Mouse (Mus musculus): ENCODE results near the gene Tecrl. TPM values are rescaled to one million over a fixed set of nuclear protein-coding genes. Genes with fewer than 3 reads are reported as not detected.

Tecrl gene
- total RNA-seq (2021) = under 1 TPM in 1 of 2 experiments, not detected in 1; 0.23 TPM

DNA sequence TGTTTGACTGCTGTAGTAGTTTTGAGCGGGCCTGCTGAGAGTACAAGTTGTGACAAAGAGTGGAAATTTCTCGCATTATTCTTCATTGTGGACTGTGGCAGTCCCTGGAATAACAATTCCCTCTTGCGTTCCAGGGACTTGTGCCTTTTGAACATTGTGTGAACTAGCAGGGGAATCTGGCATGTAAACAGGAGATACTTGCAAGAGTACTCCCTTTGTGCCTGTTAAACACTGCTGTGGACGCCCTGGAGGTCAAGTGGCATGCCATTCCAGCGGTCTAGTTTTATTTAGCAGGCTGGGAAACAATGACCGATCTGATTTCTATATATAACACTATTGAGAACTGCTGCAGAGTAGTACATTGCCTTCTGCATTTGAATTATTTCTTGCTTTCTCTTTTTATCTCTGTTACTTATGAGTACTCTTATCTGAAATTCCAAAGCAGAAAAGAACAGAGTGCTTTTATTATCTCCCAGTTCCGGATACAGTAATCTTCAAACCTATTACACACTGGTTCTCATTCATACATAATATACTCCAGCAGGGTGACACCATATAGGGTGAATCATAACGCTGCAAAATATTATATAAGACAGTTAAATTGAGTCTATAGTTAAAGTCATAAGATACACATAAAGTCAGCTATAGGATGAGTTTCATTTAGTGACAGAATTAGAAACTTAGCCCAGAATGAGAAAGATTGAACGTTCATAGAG, at the start of gene Tecrl:
TSS of gene Tecrl (minus strand) at position 350 of the 716 bp plus-strand sequence.
- intact Hi-C loops (cut with DNase I) = no loop called here
- no peak for DNase-seq (ENCODE audit: low spot score in 2 of 2)

GRCm38 (mm10) chr5:83385021-83385420, 30.0 kb upstream of the Tecrl start:
- intact Hi-C loops (cut with DNase I) = no loop called here
- DNase-seq (ENCODE audit: low spot score in 2 of 2) = no peak

GRCm38 (mm10) chr5:83351615-83352014, 3.4 kb downstream of the Tecrl start:
- DNase-seq (ENCODE audit: low spot score in 2 of 2) = no peak
- intact Hi-C loops (cut with DNase I) = no loop called here

- intact Hi-C loops (cut with DNase I) = no loop called here
Measured at GRCm38 (mm10) chr5:83339144-83339543, 15.9 kb downstream of the Tecrl start.

GRCm38 (mm10) chr5:83267148-83267776, 87.7 kb downstream of the Tecrl start:
- DNase-seq (ENCODE audit: low spot score in 2 of 2) = no peak
- intact Hi-C loops (cut with DNase I) = no loop called here

More at GRCm38 (mm10) chr5:83339144-83339543, 15.9 kb downstream of the Tecrl start:
- no peak for DNase-seq (ENCODE audit: low spot score in 2 of 2)

GRCm38 (mm10) chr5:83260059-83260458, 94.9 kb downstream of the Tecrl start:
- DNase-seq (ENCODE audit: low spot score in 2 of 2) = no peak
- intact Hi-C loops (cut with DNase I) = no loop called here

DNA sequence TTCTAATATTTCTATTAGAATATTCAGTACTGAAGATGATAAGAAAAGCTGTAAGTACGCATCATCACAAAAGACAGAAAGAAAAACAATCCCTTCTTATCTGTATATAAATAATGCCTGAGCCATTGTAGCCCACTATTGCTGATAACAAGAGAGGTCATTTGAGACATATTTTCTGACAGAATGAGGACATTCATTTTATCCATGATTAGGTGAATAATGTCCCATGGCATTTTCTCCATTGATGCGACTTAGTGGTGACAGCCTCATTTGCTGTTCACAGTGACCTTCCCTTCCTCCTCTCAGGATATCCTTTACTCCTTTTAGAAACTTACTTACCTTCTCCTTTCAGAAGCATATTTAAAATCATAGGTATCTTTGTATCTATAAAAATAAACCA, 100.9 kb downstream of the Tecrl start:
- no peak for DNase-seq (ENCODE audit: low spot score in 2 of 2)
- intact Hi-C loops (cut with DNase I) = no loop called here

GRCm38 (mm10) chr5:83238848-83239452, 116.0 kb downstream of the Tecrl start:
- no peak for DNase-seq (ENCODE audit: low spot score in 2 of 2)

More at GRCm38 (mm10) chr5:83238848-83239452, 116.0 kb downstream of the Tecrl start:
- intact Hi-C loops (cut with DNase I) = no loop called here

Measured in left cerebral cortex, postnatal 36 days (tissue).